Mouse (Mus musculus): ENCODE results near the gene Poglut1.
A peak's percentile ranks its signal among the peaks of the same experiment; 100 is the strongest.
"Not testable (repeated sequence)": the region's sequence is repeated elsewhere in the genome, so short reads cannot be mapped to it uniquely, and the experiment has no call there.

Poglut1 gene

DNA sequence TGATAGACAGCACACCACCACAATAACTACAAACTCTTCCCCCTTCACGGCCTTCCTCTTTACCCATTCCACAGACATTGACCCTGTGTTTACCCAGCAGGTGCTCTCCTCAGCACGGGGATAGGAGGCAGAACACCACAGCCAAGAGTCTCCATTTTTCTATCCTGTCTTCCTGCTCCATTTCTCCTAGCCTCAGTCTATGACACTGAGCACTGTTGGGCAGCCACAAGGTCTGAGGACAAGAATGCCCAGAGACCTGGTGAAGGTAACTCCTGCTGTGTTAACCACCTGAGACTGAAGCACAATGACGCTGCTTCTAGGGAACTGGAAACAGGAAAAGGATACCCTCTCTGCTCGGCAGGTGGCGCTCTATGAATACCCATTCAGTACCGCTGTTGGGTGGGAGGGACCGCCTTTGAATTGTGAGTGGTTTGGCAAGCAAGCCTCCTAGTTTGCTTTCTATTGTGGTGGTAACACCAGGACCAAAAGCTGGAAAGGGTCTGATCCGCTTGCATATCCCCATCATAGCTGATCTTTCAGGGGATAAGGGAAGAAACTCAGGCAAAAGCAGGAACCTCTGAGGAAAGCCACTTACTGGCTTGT lies 13.4 kb downstream of the Poglut1 start:
- peak; percentile 61 for DNase-seq (ENCODE audit: low spot score)

DNA sequence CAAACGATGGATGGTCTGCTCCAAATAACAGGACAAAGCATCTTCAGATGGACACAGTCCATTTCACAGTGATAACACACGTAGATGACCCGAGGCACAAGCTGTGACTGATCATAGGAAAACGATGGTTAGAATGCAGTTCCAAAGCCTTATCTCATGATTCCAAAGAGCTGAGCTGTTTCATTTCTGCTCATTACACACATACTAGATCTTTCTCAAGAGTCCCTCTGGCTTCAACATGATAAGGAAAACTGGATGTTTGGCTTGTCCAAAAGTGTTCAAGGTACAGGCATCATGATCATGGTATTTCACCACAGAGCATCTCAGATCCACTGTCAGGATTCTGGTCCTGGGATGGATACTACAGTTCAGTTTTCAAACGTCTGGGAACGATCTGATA lies 23.8 kb downstream of the Poglut1 start:
- DNase-seq (ENCODE audit: low spot score), result no peak

DNA sequence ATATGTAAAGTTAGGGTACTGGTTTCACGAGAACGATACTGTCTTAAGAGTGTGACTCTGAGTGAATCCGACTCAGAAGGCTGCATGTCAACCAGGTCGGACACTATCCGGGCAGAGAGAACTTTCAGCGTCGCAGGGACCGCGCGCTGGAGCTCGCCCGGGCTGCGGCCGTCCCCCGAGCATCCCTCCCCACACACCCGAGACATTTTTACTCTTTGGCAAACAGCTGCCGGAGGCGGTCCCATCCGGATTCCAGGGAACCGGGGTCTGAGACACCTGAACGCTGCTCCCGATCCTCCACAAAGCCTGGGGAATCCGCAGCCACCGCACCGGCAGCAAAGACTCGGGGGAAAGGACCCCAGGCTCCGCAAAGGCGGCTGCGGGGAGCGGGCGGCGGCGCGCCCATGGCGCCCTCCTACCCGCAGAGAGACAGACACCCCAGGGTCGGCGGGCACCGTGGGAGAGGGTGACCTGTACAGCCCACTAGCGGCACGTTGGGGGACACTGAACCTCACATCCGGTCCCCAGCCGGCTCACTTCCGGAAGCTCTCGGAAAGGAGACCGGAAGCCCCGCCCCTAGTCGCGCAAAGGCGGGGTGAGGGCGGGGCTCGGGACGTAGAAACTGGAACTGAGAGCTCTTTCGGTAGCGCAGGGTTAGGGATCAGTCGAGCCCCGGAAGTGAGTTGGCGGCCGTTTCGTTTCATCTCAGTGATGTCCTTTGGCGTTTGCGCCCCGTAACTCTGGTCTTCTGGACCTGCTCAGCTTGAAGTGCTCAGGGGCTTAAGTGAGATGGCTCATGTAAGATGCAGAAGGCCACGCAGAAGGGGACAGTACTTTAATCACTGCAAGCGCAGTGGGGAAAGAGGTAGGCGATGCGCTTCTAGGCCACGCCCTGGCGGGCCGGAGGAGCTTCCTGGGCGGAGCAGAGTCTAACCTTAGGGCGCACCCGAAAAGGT lies 27.7 kb downstream of the Poglut1 start, which contains the start of gene Timmdc1:
TSS of gene Timmdc1 (minus strand) at position 535 of the 956 bp plus-strand sequence.
- peak; percentile 89 for DNase-seq (ENCODE audit: low spot score)

DNA sequence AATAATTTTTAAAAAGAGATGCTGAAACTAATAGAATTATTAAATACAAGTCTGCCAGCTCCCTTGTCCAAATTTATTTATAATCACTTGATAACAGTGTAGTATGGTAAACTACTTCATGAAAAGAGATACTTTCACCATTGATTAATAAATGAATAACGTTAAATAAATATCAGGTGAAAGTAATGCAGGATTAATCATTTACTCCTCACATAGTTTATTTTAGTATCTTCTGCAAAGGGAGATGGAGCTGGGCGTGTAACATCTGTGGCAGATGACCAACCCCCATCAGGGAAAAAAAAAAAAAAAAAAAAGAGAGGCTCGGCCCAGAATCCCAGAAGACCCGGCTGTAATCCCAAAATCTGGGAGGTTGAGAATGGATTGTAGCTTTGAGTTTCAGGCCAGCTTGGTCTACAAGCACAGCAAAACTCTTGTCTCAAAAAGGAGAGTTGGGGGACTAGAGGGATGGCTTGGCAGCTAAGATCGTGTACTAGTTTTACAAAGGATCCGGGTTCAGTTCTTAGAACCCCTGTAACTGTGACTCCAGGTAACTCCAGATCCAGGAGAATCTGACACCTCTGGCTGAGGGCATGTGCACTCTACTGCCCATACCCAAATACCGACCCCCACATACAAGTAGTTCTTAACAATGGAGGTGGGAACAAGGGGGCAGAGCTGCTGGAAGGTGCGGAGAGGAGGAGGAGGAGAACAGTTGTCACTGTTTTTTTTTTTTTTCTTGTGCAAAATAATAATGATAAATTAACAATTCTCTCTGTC lies 28.7 kb downstream of the Poglut1 start:
- no peak for DNase-seq (ENCODE audit: low spot score)

DNA sequence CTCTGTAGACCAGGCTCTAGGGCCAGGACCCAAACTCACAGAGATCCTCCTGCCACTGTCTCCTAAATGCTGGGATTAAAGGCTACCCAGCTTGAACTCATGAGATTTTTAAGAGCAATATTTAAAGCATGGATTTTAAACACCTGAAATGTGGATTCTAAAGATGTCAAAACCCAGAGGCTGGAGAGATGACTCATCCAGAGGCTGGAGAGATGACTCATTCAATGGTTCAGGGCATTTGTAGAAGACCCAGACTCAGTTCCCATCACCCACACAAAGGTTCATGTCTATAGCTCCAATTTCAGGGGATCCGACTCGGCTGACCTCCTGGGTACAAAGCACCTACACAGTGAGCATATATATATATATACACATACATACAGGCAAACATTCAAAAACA lies 30.9 kb downstream of the Poglut1 start:
- DNase-seq (ENCODE audit: low spot score), result no peak

DNA sequence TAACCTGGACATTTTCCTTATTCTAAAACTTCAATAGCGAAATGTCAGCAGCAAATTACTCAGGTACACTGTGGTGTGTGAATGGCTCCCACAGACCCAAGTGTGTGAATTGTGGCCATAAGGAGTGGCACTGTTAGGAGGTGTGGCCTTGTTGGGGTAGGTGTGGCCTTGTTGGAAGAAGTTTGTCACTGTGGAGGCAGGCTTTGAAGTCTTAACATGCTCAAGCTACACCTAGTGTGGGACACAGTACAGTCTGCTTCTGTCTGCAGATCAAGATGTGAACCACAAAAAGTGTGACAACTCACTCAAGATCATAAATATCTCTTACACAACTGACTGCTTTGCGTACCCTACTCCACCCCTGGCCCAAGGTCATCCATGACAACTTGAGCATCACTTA lies 39.2 kb downstream of the Poglut1 start:
- no peak for DNase-seq (ENCODE audit: low spot score)

DNA sequence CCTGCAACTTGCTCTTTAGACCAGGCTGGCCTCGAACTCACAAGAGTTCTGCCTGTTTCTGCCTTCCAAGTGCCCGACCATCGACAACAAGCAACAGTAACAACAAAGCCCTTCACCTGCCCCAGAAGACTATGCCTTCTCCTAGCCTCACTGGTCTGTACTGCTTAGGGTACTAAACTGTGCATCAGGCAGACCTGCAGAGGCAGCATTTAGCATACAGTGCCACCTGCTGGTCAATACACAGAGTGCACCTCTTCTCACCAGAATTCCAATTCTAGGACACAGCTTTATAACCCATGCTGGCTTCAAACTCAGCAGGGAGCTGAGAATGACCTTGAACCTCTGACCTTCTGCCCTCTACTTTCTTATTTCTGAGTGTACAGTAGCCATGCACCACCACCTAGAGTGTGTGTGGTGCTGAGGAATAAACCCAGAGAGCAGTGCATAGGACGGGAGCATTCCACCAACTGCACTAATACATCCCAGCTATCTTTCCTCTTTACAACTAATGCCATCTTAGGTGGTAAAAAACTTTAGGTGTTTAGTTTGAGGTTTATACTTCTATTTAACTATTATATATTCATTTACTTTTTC lies 43.9 kb downstream of the Poglut1 start:
- DNase-seq (ENCODE audit: low spot score), result peak; percentile 60

DNA sequence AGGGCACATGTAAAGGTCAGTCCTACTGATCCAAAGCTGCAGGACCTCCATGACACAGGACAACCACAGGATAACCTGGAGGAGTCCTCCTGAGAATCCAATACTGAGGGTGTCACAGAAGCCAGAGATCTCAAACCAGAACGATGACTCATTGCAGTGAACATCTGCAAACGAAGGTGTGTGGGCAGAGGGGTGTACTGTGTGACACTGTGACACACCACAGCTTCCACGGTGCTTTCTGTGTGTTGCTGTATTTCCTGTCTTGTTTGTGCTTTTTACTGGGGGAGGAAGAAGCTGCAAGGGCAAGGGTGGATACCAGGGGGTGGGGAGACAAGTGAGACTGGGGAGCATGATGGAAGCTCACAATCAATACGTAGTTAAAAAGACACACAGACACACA lies 46.5 kb downstream of the Poglut1 start:
- DNase-seq (ENCODE audit: low spot score), result no peak

DNA sequence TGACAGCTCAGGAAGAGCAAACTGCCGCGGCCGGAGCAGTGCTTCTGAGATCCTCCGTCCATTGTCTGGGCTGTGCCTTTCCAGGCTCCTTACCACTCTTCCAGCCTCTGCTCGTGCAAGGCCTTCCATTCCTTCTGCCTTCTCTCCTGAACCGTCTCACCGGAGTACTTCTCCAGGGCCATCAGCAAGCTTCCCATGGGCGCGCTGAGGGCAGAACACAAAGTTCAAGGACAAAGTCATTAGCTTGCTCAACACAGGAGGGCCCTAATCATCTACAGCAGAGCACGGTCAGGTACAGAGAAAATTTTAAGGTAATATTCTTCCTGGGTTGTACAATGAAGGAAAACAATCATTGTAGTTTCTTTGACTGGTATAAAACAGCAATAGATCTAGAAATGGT lies 47.6 kb downstream of the Poglut1 start:
- DNase-seq (ENCODE audit: low spot score), result no peak

DNA sequence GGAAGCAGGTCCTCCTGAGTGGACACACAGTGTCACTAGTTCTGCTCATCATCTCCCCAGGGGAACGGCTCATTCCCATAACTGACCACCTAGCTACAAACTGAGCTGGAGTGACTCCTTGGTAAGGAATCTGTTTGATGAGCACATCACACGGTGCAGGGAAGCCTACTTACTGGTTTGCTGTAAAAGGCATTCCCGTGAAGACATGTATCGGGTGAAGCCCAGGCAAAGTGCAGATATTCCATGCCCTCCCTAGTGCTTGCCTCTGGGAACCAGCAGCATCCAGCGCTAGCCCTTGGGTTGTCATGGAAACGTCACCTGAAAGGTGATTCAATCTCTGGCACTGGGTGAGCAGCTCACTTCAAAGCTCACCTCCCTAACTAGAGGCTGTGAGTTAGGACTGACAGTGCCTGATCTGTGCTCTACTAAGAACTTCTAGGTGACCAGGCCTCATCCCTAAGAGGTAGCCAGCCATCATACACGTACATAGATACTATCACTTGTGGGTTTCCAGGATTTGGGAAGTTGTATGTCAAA lies 53.4 kb downstream of the Poglut1 start:
- DNase-seq (ENCODE audit: low spot score), result no peak

DNA sequence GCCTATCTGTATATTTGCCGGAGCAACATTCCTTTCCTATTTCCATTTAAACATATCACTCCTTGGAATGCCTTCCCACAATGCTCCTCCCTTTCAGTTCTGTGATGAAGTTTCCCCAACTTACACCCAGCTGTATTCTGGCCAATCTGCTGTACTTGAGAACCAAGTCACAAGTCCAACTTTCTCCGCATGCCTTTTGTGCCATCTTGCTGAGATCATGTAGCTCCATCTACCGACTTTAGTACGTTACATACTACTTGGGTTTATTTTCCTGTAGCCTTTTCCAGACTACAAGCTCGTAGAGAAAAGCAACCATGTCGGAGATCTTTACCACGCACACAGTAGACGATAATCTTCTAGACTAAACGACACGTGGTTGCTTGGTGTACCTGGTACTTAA lies 56.2 kb downstream of the Poglut1 start:
- no peak for DNase-seq (ENCODE audit: low spot score)

DNA sequence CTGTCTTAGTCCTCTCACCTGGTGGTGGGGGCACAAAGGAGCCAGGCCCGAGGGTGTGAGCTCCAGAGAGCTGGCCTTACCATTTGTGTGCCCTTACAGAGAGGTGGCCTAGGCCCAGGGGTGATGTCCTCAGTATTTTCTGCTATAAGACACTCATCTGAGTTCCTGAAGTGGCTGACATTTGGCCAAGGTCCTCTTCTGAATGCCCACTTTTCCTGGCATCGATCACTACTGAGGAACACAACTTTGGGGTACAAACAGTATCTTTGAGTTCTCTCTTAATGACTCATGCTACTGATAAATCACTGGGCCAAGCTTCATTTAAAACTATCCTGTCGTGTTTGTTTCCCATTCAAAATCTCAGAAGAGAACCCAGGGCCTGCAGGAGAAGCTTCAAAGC lies 57.5 kb downstream of the Poglut1 start:
- DNase-seq (ENCODE audit: low spot score), result no peak

DNA sequence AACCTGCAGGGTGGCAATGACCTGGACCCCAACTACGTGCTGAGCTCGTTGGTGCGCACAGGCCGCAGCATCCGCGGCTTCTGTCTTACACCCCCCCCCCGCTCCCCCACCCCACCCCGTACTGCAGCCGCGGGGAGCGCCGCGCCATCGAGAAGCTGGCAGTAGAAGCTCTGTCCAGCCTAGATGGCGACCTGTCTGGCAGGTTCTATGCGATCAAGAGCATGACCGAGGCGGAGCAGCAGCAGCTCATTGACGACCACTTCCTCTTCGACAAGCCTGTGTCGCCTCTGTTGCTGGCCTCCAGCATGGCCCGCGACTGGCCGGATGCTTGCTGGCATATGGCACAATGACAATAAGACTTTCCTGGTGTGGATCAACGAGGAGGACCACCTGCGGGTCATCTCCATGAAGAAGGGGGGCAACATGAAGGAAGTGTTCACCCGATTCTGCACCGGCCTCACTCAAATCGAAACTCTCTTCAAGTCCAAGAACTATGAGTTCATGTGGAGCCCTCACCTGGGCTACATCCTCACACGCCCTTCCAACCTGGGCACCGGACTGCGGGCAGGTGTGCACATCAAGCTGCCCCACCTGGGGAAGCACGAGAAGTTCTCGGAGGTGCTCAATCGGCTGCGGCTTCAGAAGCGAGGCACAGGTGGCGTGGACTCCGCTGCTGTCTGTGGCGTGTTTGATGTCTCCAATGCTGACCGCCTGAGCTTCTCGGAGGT lies 66.3 kb downstream of the Poglut1 start:
- no peak for DNase-seq (ENCODE audit: low spot score)

DNA sequence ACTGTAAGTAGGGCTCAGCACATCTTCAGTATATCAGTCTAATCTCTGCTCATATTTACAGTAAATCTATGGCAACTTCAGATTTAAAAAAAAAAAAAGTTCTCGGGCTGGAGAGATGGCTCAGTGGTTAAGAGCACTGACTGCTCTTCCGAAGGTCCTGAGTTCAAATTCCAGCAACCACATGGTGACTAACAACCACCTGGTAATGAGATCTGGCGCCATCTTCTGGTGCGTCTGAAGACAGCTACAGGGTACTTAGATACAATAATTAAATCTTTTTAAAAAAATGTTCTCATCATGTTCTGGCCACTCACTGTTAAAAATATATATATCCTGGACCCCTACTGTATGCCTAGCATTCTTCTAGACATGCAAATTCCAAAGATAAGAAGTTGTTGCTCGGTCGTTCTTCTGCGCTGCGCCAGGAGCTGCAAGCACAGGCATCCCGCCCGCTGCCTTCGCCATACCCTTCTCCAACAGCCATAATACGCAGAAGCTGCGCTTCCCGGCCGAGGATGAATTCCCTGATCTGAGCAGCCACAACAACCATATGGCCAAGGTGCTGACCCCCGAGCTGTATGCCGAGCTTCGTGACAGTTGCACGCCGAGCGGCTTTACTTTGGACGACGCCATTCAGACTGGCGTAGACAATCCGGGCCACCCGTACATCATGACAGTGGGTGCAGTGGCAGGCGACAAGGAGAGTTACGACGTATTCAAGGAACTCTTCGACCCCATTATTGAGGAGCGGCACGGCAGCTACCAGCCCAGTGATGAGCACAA lies 67.1 kb downstream of the Poglut1 start:
- DNase-seq (ENCODE audit: low spot score), result peak; percentile 21

DNA sequence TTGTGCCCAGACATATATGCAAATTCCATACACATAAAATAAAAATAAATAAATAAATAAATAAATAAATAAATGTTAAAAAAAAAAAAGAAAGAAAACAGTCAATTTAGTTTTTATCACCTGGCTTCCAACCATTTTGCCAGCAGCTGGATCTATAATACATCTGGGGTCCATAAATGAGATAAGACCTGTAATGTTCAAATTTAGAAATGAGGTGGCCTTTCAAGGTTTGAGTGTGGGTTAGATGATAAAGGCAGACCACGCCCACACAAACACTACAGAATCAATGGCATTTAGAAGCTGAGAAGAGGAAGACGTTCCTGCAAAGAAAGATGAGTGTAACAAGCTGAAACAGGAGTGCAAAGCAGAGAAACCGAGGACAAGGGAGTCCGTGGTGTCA lies 68.7 kb downstream of the Poglut1 start:
- DNase-seq (ENCODE audit: low spot score), result no peak

DNA sequence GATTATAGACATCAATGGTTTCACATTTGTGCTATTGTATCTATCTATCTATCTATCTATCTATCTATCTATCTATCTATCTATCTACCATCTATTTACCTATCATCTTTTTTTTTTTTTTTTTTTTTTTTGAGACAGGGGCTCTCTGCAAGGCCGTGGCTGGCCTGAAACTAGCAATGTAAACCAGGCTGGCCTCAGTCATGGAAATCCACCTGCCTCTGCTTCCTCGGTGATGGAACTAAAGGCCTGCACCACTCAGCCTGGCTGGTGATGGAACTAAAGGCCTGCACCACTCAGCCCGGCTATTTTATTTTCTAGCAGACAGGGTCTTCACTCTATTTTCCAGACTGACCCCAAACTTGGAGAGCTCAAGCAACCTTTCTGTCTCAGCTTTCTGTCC lies 71.8 kb downstream of the Poglut1 start:
- no peak for DNase-seq (ENCODE audit: low spot score)

DNA sequence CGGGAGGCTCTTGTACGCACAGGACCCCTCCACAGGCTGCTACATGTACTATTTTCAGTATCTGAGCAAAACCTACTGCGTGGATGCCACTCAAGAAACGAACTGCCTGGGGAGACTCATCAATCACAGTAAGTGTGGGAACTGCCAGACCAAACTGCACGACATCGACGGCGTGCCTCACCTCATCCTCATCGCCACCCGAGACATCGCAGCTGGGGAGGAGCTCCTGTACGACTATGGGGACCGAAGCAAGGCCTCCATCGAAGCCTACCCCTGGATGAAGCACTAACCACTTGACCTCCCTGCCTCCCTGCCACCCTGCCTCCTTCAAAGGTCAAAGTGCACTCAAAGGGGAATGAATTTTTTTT lies 72.8 kb downstream of the Poglut1 start:
- DNase-seq (ENCODE audit: low spot score), result not testable (repeated sequence)

DNA sequence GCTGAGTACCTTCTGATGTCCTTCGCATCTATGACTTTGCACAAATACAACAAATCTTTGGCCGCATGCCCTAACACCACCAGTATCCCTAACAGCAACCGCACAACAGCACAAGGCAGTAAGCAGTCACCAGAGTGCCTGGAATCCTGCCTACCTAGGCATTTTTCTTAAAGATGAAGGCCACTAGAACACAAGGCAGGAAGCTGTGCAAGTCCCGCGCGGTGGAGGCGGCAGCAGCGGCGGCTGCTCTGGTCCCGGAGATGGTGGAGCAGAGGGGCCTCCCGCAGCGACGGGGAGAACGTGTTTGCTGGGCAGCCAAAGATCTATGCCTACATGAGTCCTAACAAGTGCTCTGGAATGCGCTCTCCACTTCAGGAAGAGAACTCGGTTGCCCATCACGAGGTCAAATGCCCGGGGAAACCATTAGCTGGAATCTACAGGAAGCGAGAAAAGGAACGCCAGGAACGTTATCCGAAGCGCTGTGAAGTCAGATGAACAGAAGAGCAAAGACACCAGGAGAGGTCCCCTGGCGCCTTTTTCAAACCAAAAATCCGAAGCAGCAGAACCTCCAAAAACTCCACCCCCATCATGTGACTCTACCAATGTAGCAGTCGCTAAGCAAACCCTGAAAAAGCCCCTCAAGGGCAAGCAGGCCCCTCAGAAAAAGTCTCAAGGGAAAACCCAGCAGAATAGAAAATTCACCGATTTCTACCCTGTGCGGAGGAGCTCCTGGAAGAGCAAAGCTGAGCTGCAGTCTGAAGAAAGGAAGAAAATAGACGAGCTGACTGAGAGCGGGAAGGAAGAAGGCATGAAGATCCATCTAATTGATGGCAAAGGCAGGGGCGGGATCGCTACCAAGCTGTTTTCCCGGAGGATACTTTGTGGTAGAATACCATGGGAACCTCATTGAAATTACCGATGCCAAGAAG lies 73.5 kb downstream of the Poglut1 start:
- peak; percentile 22 for DNase-seq (ENCODE audit: low spot score)

DNA sequence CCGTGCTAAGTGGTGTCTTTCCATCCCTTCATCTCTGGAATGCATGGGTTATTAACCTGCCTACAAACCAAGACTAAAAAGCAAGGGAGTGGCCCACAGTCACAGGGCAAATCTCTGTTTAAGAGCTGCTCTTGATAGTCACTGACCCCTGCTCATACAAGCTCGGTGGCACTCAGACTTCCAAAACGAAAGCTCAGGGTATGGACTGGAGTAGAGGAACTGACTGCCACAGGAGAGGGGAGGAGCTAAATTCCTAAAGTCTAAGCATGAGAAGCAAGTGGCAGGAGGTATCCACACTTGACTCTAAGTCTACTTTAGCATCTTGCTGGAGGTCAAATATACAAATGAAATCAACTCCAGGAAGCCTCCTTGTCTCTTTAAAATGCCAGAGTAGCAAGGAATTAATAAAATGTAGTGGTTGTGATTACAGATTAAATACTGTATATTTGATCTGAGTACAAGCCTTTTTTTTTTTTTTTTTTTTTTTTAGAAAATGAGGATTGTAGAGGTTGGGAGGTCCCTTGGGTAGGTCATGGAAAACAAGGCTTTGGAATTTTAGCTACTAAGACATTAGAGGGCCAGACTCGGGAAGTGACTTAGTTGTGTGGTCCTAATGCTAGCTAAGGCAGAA lies 74.3 kb downstream of the Poglut1 start:
- DNase-seq (ENCODE audit: low spot score), result no peak

Measured in ovary, postnatal 14 days (tissue).